Mouse (Mus musculus): Measurements from ENCODE around the gene Raver1. TPM values are rescaled to one million over a fixed set of nuclear protein-coding genes. Genes with fewer than 3 reads are reported as not detected.

Gene Raver1
- polyA plus RNA-seq, 1 experiment = not detected

GRCm38 (mm10) chr9:21037481-21037891 lies 54.3 kb downstream of the Raver1 start:
- peak overlapping the region; percentile 30 for H3K4me3 ChIP-seq (ENCODE audit: insufficient read depth, low read depth, low read length)
- peaks cover 69% of the 10 kb centered on the region for H3K4me1 ChIP-seq (ENCODE audit: control insufficient read depth, insufficient read depth, low read length)
- TF ChIP-seq POLR2A (IDR thresholded peaks at IDR 0.05; ENCODE audit: insufficient read depth, low read depth, low read length) = peak; percentile 42; the same call in 1 of the 2 replicates
- TF ChIP-seq CTCF (IDR thresholded peaks at IDR 0.05; ENCODE audit: insufficient read depth, low read depth, low read length) = no peak
- WGBS = 4% methylated on average over 31 of the region's 31 CpGs
- H3K27ac ChIP-seq (ENCODE audit: insufficient read depth, low read depth, low read length) = peak overlapping the region; percentile 49; the same call in 1 of the 2 replicates

DNA sequence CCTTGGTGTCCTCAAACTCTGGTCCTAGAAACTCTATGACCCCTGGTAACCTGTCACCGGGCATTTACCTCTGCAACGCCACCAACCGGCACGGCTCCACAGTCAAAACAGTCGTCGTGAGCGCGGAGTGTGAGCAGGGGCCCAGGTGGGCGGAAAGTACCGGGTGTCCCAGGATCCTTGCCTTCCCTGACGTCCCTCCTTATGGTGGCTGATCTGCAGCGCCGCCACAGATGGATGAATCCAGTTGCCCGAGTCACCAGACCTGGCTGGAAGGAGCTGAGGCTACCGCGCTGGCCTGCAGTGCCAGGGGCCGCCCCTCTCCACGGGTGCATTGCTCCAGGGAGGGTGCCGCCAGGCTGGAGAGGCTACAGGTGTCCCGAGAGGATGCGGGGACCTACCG lies 55.1 kb downstream of the Raver1 start:
- 0 out of 2 replicates have a peak overlapping the region, but pooled peaks have one; percentile 3 for H3K4me3 ChIP-seq (ENCODE audit: insufficient read depth, low read depth, low read length)
- peak overlapping the region; percentile 7; the same call in 1 of the 2 replicates for H3K27ac ChIP-seq (ENCODE audit: insufficient read depth, low read depth, low read length)
- TF ChIP-seq POLR2A (IDR thresholded peaks at IDR 0.05; ENCODE audit: insufficient read depth, low read depth, low read length) = no peak
- no peak for TF ChIP-seq CTCF (IDR thresholded peaks at IDR 0.05; ENCODE audit: insufficient read depth, low read depth, low read length)
- WGBS = 17% methylated on average over 22 of the region's 22 CpGs
- peaks cover 63% of the 10 kb centered on the region for H3K4me1 ChIP-seq (ENCODE audit: control insufficient read depth, insufficient read depth, low read length)

- no peak overlapping the region for H3K4me3 ChIP-seq (ENCODE audit: insufficient read depth, low read depth, low read length)
- H3K27ac ChIP-seq (ENCODE audit: insufficient read depth, low read depth, low read length) = no peak overlapping the region
- peaks cover 62% of the 10 kb centered on the region for H3K4me1 ChIP-seq (ENCODE audit: control insufficient read depth, insufficient read depth, low read length)
- 43% methylated on average over 20 of the region's 20 CpGs for WGBS
- TF ChIP-seq CTCF (IDR thresholded peaks at IDR 0.05; ENCODE audit: insufficient read depth, low read depth, low read length) (0 out of 2 replicates have a peak, but pooled peaks have one; percentile 16), POLR2A (IDR thresholded peaks at IDR 0.05; ENCODE audit: insufficient read depth, low read depth, low read length) (no peak)
Observed at GRCm38 (mm10) chr9:21036161-21036560, 55.6 kb downstream of the Raver1 start.

GRCm38 (mm10) chr9:21035586-21035985 lies 56.2 kb downstream of the Raver1 start:
- no peak for TF ChIP-seq CTCF (IDR thresholded peaks at IDR 0.05; ENCODE audit: insufficient read depth, low read depth, low read length)
- TF ChIP-seq POLR2A (IDR thresholded peaks at IDR 0.05; ENCODE audit: insufficient read depth, low read depth, low read length) = no peak
- no peak overlapping the region for H3K4me3 ChIP-seq (ENCODE audit: insufficient read depth, low read depth, low read length)
- peaks cover 62% of the 10 kb centered on the region for H3K4me1 ChIP-seq (ENCODE audit: control insufficient read depth, insufficient read depth, low read length)
- no peak overlapping the region; the same call in 1 of the 2 replicates for H3K27ac ChIP-seq (ENCODE audit: insufficient read depth, low read depth, low read length)
- WGBS = 48% methylated on average over 9 of the region's 9 CpGs

GRCm38 (mm10) chr9:21034481-21035085 lies 57.2 kb downstream of the Raver1 start:
- TF ChIP-seq CTCF (IDR thresholded peaks at IDR 0.05; ENCODE audit: insufficient read depth, low read depth, low read length) (0 out of 2 replicates have a peak, but pooled peaks have one; percentile 8), POLR2A (IDR thresholded peaks at IDR 0.05; ENCODE audit: insufficient read depth, low read depth, low read length) (no peak)
- 37% methylated on average over 17 of the region's 17 CpGs for WGBS
- H3K27ac ChIP-seq (ENCODE audit: insufficient read depth, low read depth, low read length) = no peak overlapping the region
- peaks cover 66% of the 10 kb centered on the region for H3K4me1 ChIP-seq (ENCODE audit: control insufficient read depth, insufficient read depth, low read length)
- no peak overlapping the region for H3K4me3 ChIP-seq (ENCODE audit: insufficient read depth, low read depth, low read length)

GRCm38 (mm10) chr9:21033136-21033535 lies 58.7 kb downstream of the Raver1 start:
- TF ChIP-seq POLR2A (IDR thresholded peaks at IDR 0.05; ENCODE audit: insufficient read depth, low read depth, low read length) = no peak
- TF ChIP-seq CTCF (IDR thresholded peaks at IDR 0.05; ENCODE audit: insufficient read depth, low read depth, low read length) = no peak
- Histone ChIP-seq H3K4me1 (ENCODE audit: control insufficient read depth, insufficient read depth, low read length) (peaks cover 64% of the 10 kb centered on the region), H3K27ac (ENCODE audit: insufficient read depth, low read depth, low read length) (peak overlapping the region; percentile 93), H3K4me3 (ENCODE audit: insufficient read depth, low read depth, low read length) (peak overlapping the region; percentile 59)
- under 1% methylated on average over 34 of the region's 34 CpGs for WGBS

GRCm38 (mm10) chr9:21032491-21032890 lies 59.3 kb downstream of the Raver1 start:
- Histone ChIP-seq H3K27ac (ENCODE audit: insufficient read depth, low read depth, low read length) (peak overlapping the region; percentile 93), H3K4me1 (ENCODE audit: control insufficient read depth, insufficient read depth, low read length) (peaks cover 63% of the 10 kb centered on the region), H3K4me3 (ENCODE audit: insufficient read depth, low read depth, low read length) (peak overlapping the region; percentile 59)
- 2% methylated on average over 7 of the region's 7 CpGs for WGBS
- TF ChIP-seq CTCF (IDR thresholded peaks at IDR 0.05; ENCODE audit: insufficient read depth, low read depth, low read length) = no peak
- TF ChIP-seq POLR2A (IDR thresholded peaks at IDR 0.05; ENCODE audit: insufficient read depth, low read depth, low read length) = no peak

DNA sequence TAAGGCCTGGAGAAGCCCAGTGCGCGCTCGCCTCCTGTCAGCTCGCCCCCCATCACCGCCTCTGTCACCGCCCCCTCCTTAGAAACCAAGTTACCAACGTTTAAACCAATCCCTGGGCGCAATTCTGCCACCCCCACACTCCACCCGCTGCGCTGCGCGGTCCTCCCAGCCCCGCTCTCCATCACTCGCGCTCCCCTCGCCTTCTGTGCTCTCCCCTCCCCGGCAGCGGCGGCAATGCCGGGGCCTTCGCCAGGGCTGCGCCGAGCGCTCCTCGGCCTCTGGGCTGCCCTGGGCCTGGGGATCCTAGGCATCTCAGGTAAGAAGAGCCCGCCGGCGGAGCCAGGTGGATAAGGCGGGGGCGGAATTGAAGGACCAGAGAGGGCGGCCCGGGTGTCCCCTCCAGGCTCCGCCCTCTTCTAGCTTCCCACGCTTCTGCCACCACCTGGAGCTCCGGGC lies 59.9 kb downstream of the Raver1 start, which contains the start of gene Icam5:
Gene Icam5 (plus strand): TSS at position 178 of the 456 bp plus-strand sequence.
- H3K4me1 ChIP-seq (ENCODE audit: control insufficient read depth, insufficient read depth, low read length) = peaks cover 63% of the 10 kb centered on the region
- H3K27ac ChIP-seq (ENCODE audit: insufficient read depth, low read depth, low read length) = peak within 1 kb of the TSS; percentile 93
- under 1% methylated on average over 35 of the region's 35 CpGs for WGBS
- H3K4me3 ChIP-seq (ENCODE audit: insufficient read depth, low read depth, low read length) = peak within 1 kb of the TSS; percentile 59
- TF ChIP-seq POLR2A (IDR thresholded peaks at IDR 0.05; ENCODE audit: insufficient read depth, low read depth, low read length) (peak; percentile 46; the same call in 1 of the 2 replicates), CTCF (IDR thresholded peaks at IDR 0.05; ENCODE audit: insufficient read depth, low read depth, low read length) (0 out of 2 replicates have a peak, but pooled peaks have one; percentile 7)

GRCm38 (mm10) chr9:21031251-21031895 lies 60.4 kb downstream of the Raver1 start:
- H3K4me3 ChIP-seq (ENCODE audit: insufficient read depth, low read depth, low read length) = peak overlapping the region; percentile 59
- H3K4me1 ChIP-seq (ENCODE audit: control insufficient read depth, insufficient read depth, low read length) = peaks cover 59% of the 10 kb centered on the region
- TF ChIP-seq POLR2A (IDR thresholded peaks at IDR 0.05; ENCODE audit: insufficient read depth, low read depth, low read length) (peak; percentile 45; the same call in 1 of the 2 replicates), CTCF (IDR thresholded peaks at IDR 0.05; ENCODE audit: insufficient read depth, low read depth, low read length) (no peak)
- peak overlapping the region; percentile 93 for H3K27ac ChIP-seq (ENCODE audit: insufficient read depth, low read depth, low read length)
- under 1% methylated on average over 36 of the region's 36 CpGs for WGBS
